Mouse (Mus musculus) limb, embryonic 13.5 days (tissue): ENCODE data around the gene Atp6v0a2. TPM values are rescaled to one million over a fixed set of nuclear protein-coding genes. Genes with fewer than 3 reads are reported as not detected.

Source experiments
- ATAC-seq: fragments of 200-750 bp; cut with Nextera tagmentation; 2 replicates; pipeline ENCODE4 v1.8.0; 2017; ENCODE audit warnings: low read depth, moderate number of reproducible peaks, moderate TSS enrichment; ENCODE audit not compliant: low FRiP score
- H3K27ac ChIP-seq: fragments of 300-500 bp; sonication (generic); 2 replicates; pipeline ENCODE4 v1.5.1; 2015; ENCODE audit warnings: inconsistent platforms, mild to moderate bottlenecking, moderate library complexity
- H3K27me3 ChIP-seq: fragments of 300-500 bp; sonication (generic); 2 replicates; pipeline ENCODE4 v1.6.1; 2015; ENCODE audit warnings: mild to moderate bottlenecking, inconsistent platforms
- H3K36me3 ChIP-seq: fragments of 300-500 bp; sonication (generic); 2 replicates; pipeline ENCODE4 v1.6.1; 2015; ENCODE audit warnings: inconsistent platforms, mild to moderate bottlenecking, moderate library complexity
- H3K4me1 ChIP-seq: fragments of 300-500 bp; sonication (generic); 2 replicates; pipeline ENCODE4 v1.6.1; 2015; ENCODE audit warnings: inconsistent platforms
- H3K4me2 ChIP-seq: fragments of 300-500 bp; sonication (generic); replicated peaks from 2 replicates; pipeline ENCODE4 v1.6.1; 2015; ENCODE audit warnings: inconsistent platforms, mild to moderate bottlenecking, moderate library complexity
- H3K4me3 ChIP-seq: fragments of 300-500 bp; sonication (generic); 2 replicates; pipeline ENCODE4 v1.5.1; 2015; ENCODE audit warnings: moderate library complexity, mild to moderate bottlenecking, inconsistent platforms
- H3K9ac ChIP-seq: fragments of 300-500 bp; sonication (generic); 2 replicates; pipeline ENCODE4 v1.6.1; 2015; ENCODE audit warnings: mild to moderate bottlenecking, inconsistent platforms
- H3K9me3 ChIP-seq: fragments of 300-500 bp; sonication (generic); 2 replicates; pipeline ENCODE4 v1.6.1; 2016; ENCODE audit warnings: inconsistent platforms
- WGBS: fragments of 180-500 bp; shearing (Covaris S2); methylation state at CpG from one replicate; pipeline ENCODE4 v1.1.7; 2015; 5-methylcytosine and 5-hydroxymethylcytosine counted together
- polyA plus RNA-seq: library from polyadenylated mRNA; unstranded; fragments of >200 nt; fragmentation: Nextera tagmentation; extraction: Ambion mirVana; gene quantifications from 2 replicates; pipeline ENCODE4 v1.2.1, GENCODE M21; 2015

Gene Atp6v0a2
- polyA plus RNA-seq, 1 experiment from 2014 or later: 54.7 TPM

DNA sequence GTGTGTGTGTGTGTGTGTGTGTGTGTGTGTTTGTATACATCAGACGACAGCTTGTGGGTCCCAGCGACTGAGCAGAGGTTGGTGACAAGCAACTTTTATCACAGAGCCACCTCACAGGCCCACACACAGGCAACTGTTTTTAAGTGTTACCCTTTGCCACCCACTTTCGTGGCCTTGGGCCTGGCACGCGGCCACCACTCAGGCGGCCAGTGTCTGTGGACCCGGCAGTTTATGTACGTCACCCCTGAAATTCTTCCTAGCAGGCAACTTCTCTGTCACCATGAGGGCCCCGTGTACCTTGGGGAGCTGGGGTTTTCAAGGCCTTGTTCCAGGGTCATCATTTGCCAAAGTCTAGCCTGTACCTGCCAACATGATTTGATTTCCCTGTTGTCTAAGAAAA, 123.3 kb downstream of the Atp6v0a2 start:
- H3K4me2 ChIP-seq: no peak overlapping the region
- H3K4me1 ChIP-seq: no peaks in the 10 kb centered on the region
- WGBS: 87% methylated on average over 9 of the region's 9 CpGs
- no peaks in the 10 kb centered on the region for H3K36me3 ChIP-seq
- H3K27me3 ChIP-seq: no peaks in the 10 kb centered on the region
- H3K9ac ChIP-seq: no peak overlapping the region
- no peak overlapping the region for H3K4me3 ChIP-seq
- ATAC-seq: no peak
- H3K27ac ChIP-seq: no peak overlapping the region
- no peaks in the 10 kb centered on the region for H3K9me3 ChIP-seq

- H3K27me3 ChIP-seq: no peaks in the 10 kb centered on the region
- no peak for ATAC-seq
- H3K4me1 ChIP-seq: no peaks in the 10 kb centered on the region
- H3K27ac ChIP-seq: no peak overlapping the region
- H3K4me3 ChIP-seq: no peak overlapping the region
- no peaks in the 10 kb centered on the region for H3K36me3 ChIP-seq
- 67% methylated on average over 18 of the region's 18 CpGs for WGBS
- peaks cover 7% of the 10 kb centered on the region; the same call in 1 of the 2 replicates for H3K9me3 ChIP-seq
- H3K9ac ChIP-seq: no peak overlapping the region
- H3K4me2 ChIP-seq: no peak overlapping the region
These were observed 132.6 kb downstream of the Atp6v0a2 start for GRCm38 (mm10) chr5:124761011-124761410.

DNA sequence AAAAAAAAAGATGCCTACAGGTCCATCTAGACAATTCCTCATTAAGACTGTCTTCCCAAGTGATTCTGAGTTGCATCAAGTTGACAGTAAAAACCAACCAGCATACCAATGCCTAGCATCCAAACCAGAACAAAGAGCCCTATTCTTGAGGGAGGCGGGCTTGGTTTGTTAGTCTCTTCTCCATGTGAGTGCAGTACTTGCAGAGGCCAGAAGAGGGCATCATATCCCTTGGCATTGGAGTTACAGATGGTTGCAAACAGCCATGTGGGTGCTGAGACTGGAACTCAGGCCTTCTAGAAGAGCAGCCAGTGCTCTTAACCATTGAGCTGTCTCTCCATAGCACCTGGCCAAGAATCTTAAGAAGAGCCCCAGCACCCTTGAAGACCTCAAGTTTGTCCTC, 133.4 kb downstream of the Atp6v0a2 start:
- Histone ChIP-seq H3K4me2 (no peak overlapping the region), H3K4me3 (no peak overlapping the region), H3K9me3 (peaks cover 7% of the 10 kb centered on the region; the same call in 1 of the 2 replicates), H3K27me3 (no peaks in the 10 kb centered on the region), H3K9ac (no peak overlapping the region), H3K27ac (no peak overlapping the region), H3K36me3 (no peaks in the 10 kb centered on the region), H3K4me1 (no peaks in the 10 kb centered on the region)
- 97% methylated on average over 1 of the region's 1 CpGs for WGBS
- ATAC-seq: no peak

Other genes starting within 250 kb of the Atp6v0a2 start
- 102 and 104 TPM in 2 replicates for gene Sbno1, start 202.6 kb upstream of the Atp6v0a2 start, polyA plus RNA-seq
- gene Kmt5a, start 188.6 kb upstream of the Atp6v0a2 start, polyA plus RNA-seq: 36.0 and 37.6 TPM in 2 replicates
- gene Rilpl2, start 150.2 kb upstream of the Atp6v0a2 start, polyA plus RNA-seq: 34.6 and 37.2 TPM in 2 replicates
- 24.3 and 28.2 TPM in 2 replicates for gene Snrnp35, start 145.4 kb upstream of the Atp6v0a2 start, polyA plus RNA-seq
- gene Rilpl1, start 97.2 kb upstream of the Atp6v0a2 start, polyA plus RNA-seq: 26.0 and 27.8 TPM in 2 replicates
- 590 and 600 TPM in 2 replicates for gene Tmed2, start 87.9 kb upstream of the Atp6v0a2 start, polyA plus RNA-seq
- gene Ddx55, start 75.7 kb upstream of the Atp6v0a2 start, polyA plus RNA-seq: 17.5 and 17.8 TPM in 2 replicates
- gene Eif2b1, start 49.4 kb upstream of the Atp6v0a2 start, polyA plus RNA-seq: 67.9 and 76.0 TPM in 2 replicates
- gene Gtf2h3, start 49.4 kb upstream of the Atp6v0a2 start, polyA plus RNA-seq: 74.4 and 78.5 TPM in 2 replicates
- gene Dnah10, start 96.5 kb downstream of the Atp6v0a2 start, polyA plus RNA-seq: 0.11 and 0.40 TPM in 2 replicates
- 5.3 and 6.1 TPM in 2 replicates for gene Ccdc92, start 233.8 kb downstream of the Atp6v0a2 start, polyA plus RNA-seq
- gene Zfp664, start 234.1 kb downstream of the Atp6v0a2 start, polyA plus RNA-seq: 102 and 116 TPM in 2 replicates